Mouse (Mus musculus) kidney, embryonic 16.5 days (tissue): ENCODE measurements around the gene Vnn3. TPM values are rescaled to one million over a fixed set of nuclear protein-coding genes. Genes with fewer than 3 reads are reported as not detected.

ENCODE experiments used
- ATAC-seq: fragments of 200-750 bp; cut with Nextera tagmentation; 2 replicates; pipeline ENCODE4 v1.8.0; 2017; ENCODE audit warnings: moderate TSS enrichment; ENCODE audit not compliant: low FRiP score, low TSS enrichment
- H3K27ac ChIP-seq: fragments of 300-500 bp; sonication (generic); 2 replicates; pipeline ENCODE4 v1.5.1; 2014; ENCODE audit warnings: low read length
- H3K27me3 ChIP-seq: fragments of 300-500 bp; sonication (generic); 2 replicates; pipeline ENCODE4 v1.6.1; 2014; ENCODE audit warnings: low read length, control low read depth, mixed read lengths; ENCODE audit not compliant: insufficient read depth
- H3K36me3 ChIP-seq: fragments of 300-500 bp; sonication (generic); 2 replicates; pipeline ENCODE4 v1.6.1; 2014; ENCODE audit warnings: low read length, control low read depth, mixed read lengths; ENCODE audit not compliant: insufficient read depth
- H3K4me1 ChIP-seq: fragments of 300-500 bp; sonication (generic); 2 replicates; pipeline ENCODE4 v1.6.1; 2014; ENCODE audit warnings: low read length, control low read depth, mixed read lengths; ENCODE audit not compliant: insufficient read depth
- H3K4me2 ChIP-seq: fragments of 300-500 bp; sonication (generic); replicated peaks from 2 replicates; pipeline ENCODE4 v1.6.1; 2014; ENCODE audit warnings: low read depth, low read length
- H3K4me3 ChIP-seq: fragments of 300-500 bp; sonication (generic); 2 replicates; pipeline ENCODE4 v1.5.1; 2014; ENCODE audit warnings: mild to moderate bottlenecking, low read length
- H3K9ac ChIP-seq: fragments of 300-500 bp; sonication (generic); replicated peaks from 2 replicates; pipeline ENCODE4 v1.6.1; 2014; ENCODE audit warnings: low read length
- H3K9me3 ChIP-seq: fragments of 300-500 bp; sonication (generic); 2 replicates; pipeline ENCODE4 v1.6.1; 2016; ENCODE audit warnings: low read length, control low read depth
- WGBS: fragments of 180-500 bp; shearing (Covaris S2); extraction: QIAGEN DNeasy Blood & Tissue Kit; methylation state at CpG from one replicate; pipeline ENCODE4 v1.1.7; 2014; 5-methylcytosine and 5-hydroxymethylcytosine counted together
- polyA plus RNA-seq: library from polyadenylated mRNA; unstranded; fragments of >200 nt; fragmentation: Nextera tagmentation; extraction: Ambion mirVana; gene quantifications from 2 replicates; pipeline ENCODE4 v1.2.1, GENCODE M21; 2015

The Vnn3 gene
- polyA plus RNA-seq, 1 experiment from 2014 or later: 0.14 TPM

DNA sequence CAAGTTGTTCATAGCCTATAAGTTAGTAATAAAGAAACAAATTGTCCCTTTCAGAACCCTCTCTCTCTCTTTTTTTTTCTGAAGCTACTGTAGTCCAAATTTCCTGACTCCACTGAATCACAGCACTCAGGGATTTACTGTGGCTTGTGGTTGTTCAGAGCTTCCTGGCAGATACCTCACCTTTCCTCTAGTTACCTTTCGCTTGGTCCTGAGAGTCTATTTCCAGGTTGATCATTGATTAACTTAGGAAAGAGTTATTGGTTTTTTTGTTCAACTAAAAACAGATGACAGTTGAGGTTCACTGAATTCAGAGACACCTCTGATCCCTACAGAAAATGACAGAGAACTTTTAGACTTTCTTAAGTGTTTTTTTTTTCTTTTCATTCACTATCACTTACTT lies 33.6 kb downstream of the Vnn3 start:
- Histone ChIP-seq H3K4me3 (no peak overlapping the region), H3K4me2 (no peak overlapping the region), H3K9me3 (no peaks in the 10 kb centered on the region), H3K4me1 (no peaks in the 10 kb centered on the region), H3K9ac (no peak overlapping the region), H3K27me3 (no peaks in the 10 kb centered on the region), H3K36me3 (no peaks in the 10 kb centered on the region), H3K27ac (no peak overlapping the region)
- ATAC-seq: no peak
- WGBS: 79% methylated on average over 1 of the region's 1 CpGs

DNA sequence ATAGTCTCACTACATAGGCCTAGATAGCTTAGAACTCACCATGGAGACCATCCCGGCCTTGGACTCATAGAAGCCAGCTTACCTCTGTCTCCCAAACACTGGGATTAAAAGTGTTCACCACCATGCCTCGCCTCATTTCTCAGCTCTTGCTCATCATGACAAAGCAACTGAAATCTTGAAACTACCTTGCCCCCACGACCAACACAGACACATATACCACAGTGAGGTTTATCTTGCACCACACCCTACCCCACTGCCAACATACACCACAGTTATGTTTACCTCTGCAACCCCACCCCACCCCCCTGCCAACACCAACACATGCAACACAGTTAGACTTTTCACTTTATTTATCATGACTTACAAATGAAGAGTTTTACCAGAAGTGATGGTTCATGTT lies 34.8 kb downstream of the Vnn3 start:
- Histone ChIP-seq H3K4me3 (no peak overlapping the region), H3K9me3 (no peaks in the 10 kb centered on the region), H3K27me3 (no peaks in the 10 kb centered on the region), H3K27ac (no peak overlapping the region), H3K36me3 (no peaks in the 10 kb centered on the region), H3K4me1 (no peaks in the 10 kb centered on the region), H3K4me2 (no peak overlapping the region), H3K9ac (no peak overlapping the region)
- WGBS: 83% methylated on average over 3 of the region's 3 CpGs
- ATAC-seq: no peak

DNA sequence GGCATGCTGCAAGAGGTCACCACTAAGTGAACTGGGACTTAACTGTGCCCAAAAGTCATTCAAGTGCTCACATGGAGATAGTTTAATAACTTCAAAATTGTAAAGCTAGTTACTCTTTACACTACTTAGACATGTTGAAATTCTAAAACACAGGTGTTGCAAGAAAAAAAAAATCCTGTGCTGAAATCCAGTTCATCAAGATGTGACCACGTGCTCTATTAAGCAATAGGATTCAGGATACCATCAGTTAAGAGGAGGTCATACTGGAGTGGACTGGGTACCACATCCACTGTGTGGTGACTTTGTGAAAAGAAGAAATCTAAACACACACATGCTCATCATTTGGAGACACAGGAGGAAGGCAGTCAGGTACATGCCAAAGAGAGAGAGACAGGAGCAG lies 41.7 kb downstream of the Vnn3 start:
- Histone ChIP-seq H3K27me3 (no peaks in the 10 kb centered on the region), H3K9ac (no peak overlapping the region), H3K9me3 (no peaks in the 10 kb centered on the region), H3K4me2 (no peak overlapping the region), H3K4me1 (peaks cover 9% of the 10 kb centered on the region), H3K36me3 (no peaks in the 10 kb centered on the region), H3K27ac (no peak overlapping the region), H3K4me3 (no peak overlapping the region)
- WGBS: 87% methylated on average over 1 of the region's 1 CpGs
- no peak for ATAC-seq

DNA sequence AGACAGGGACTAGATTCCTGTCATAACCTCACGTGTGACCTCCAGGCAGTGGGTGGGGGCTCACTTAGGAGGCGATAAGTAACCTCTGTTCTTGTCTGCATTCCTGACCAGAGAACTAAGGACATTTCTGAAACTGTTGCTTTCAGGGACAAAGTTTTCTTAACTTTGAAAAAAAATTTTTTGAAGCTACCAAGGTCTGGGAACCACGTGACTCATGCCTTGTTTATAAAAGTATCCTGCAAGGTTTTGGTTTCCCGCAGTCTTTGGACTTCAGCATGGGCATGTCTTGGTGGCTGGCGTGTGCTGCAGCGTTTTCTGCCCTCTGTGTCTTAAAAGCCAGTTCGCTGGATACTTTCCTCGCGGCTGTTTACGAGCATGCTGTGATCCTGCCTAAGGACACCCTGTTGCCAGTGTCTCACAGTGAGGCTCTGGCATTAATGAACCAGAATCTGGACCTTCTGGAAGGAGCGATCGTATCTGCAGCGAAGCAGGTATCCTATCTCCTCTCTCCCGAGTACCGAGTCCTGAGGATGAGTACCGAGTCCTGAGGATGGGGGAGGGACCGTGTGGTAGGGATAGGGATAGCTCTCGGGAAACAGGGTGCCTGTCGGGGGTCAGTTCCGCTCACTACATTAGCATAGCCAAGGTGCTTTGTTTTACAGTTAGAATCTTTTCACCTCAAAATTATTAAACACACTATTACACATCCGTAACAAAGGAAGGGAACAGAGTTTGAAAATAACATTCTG lies 43.5 kb downstream of the Vnn3 start, which contains the start of gene Vnn1:
Vnn1 (plus strand) TSS at position 88 of the 749 bp plus-strand sequence.
- Histone ChIP-seq H3K4me2 (peak within 1 kb of the TSS; percentile 58), H3K4me1 (peaks cover 9% of the 10 kb centered on the region), H3K9me3 (no peaks in the 10 kb centered on the region), H3K27ac (no peak within 1 kb of the TSS), H3K4me3 (peak within 1 kb of the TSS; percentile 37), H3K9ac (peak within 1 kb of the TSS; percentile 63), H3K36me3 (no peaks in the 10 kb centered on the region), H3K27me3 (no peaks in the 10 kb centered on the region)
- 29% methylated on average over 21 of the region's 21 CpGs for WGBS
- no peak for ATAC-seq

DNA sequence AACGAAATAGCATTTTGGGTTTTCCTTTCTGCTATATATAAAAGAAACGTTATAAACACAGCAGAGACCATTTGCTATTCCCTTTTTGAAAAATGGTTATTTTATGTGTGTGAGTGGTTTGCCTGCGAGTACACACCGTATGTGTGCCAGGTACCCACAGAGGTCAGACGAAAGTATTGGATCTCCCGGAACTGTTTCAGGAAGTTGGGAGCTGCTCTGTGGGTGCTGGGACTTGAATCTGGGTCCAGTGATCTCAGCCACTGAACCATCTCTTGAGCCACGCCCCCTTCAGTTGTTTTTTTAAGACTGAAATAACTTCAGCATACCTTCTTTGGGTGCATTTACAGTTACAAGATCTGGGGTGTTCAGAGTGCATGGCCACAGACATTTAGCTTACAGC lies 44.1 kb downstream of the Vnn3 start:
- no peaks in the 10 kb centered on the region for H3K36me3 ChIP-seq
- H3K9me3 ChIP-seq: no peaks in the 10 kb centered on the region
- H3K4me2 ChIP-seq: no peak overlapping the region
- H3K4me3 ChIP-seq: no peak overlapping the region
- no peak for ATAC-seq
- no peak overlapping the region for H3K9ac ChIP-seq
- no peaks in the 10 kb centered on the region for H3K27me3 ChIP-seq
- no peak overlapping the region for H3K27ac ChIP-seq
- WGBS: 78% methylated on average over 7 of the region's 7 CpGs
- peaks cover 9% of the 10 kb centered on the region for H3K4me1 ChIP-seq

DNA sequence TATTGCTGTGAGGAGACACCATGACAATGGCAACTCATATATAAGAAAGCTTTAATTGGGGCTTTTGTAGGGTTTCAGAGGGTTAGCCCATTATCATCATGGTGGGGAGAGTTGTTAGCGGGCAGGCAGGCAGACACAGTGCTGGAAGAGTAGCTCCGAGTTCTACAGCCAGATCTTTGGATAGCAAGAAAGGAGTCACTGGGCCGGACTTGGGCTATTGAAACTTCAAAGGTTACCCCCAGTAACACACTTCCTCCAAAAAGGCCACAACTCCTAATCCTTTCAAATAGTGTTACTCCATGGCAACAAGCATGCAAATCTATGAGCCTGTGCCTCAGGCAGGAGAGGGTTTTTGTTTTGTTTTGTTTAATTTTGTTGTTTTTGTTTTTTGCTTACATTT lies 49.9 kb downstream of the Vnn3 start:
- Histone ChIP-seq H3K9me3 (no peaks in the 10 kb centered on the region), H3K4me2 (no peak overlapping the region), H3K4me3 (no peak overlapping the region), H3K27me3 (no peaks in the 10 kb centered on the region), H3K27ac (no peak overlapping the region), H3K36me3 (no peaks in the 10 kb centered on the region), H3K9ac (no peak overlapping the region), H3K4me1 (no peaks in the 10 kb centered on the region)
- 84% methylated on average over 3 of the region's 3 CpGs for WGBS
- ATAC-seq: no peak

DNA sequence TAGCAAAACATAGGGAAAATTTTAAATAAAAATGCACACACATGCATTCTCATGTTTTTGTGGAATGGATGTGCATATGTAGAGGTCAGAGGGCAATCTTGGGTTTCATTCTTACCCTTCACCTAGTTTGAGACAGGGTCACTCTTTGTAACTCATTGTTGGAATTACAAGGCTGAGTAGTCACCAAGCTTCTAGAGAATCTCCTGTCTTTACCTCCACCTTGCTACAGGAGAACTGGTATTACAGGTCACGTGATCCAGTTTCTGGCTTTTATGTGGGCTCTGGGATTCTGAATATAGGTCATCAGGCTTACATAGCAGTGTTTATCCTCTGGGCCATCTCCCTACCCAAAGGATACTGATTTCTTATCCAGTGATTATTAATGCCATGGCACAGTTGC lies 54.4 kb downstream of the Vnn3 start:
- Histone ChIP-seq H3K4me1 (no peaks in the 10 kb centered on the region), H3K4me2 (no peak overlapping the region), H3K9me3 (no peaks in the 10 kb centered on the region), H3K36me3 (no peaks in the 10 kb centered on the region), H3K27me3 (no peaks in the 10 kb centered on the region), H3K4me3 (no peak overlapping the region), H3K9ac (no peak overlapping the region), H3K27ac (no peak overlapping the region)
- 79% methylated on average over 1 of the region's 1 CpGs for WGBS
- no peak for ATAC-seq

Other genes with a start within 250 kb of the Vnn3 start
- 128 and 147 TPM in 2 replicates for gene Rps12, start 64.2 kb upstream of the Vnn3 start, polyA plus RNA-seq
- gene Slc18b1, start 54.5 kb upstream of the Vnn3 start, polyA plus RNA-seq: 18.0 and 20.7 TPM in 2 replicates
- 4.2 and 4.5 TPM in 2 replicates for gene Vnn1, start 43.2 kb downstream of the Vnn3 start, polyA plus RNA-seq
- not detected in 2 replicates for gene Taar1, start 68.9 kb downstream of the Vnn3 start, polyA plus RNA-seq
- gene Taar2, start 87.1 kb downstream of the Vnn3 start, polyA plus RNA-seq: not detected in 2 replicates
- not detected in 2 replicates for gene Taar3, start 98.1 kb downstream of the Vnn3 start, polyA plus RNA-seq
- gene Taar4, start 109.0 kb downstream of the Vnn3 start, polyA plus RNA-seq: not detected in 2 replicates
- gene Taar5, start 119.2 kb downstream of the Vnn3 start, polyA plus RNA-seq: 0.26 TPM in 1 of 2 replicates, not detected in the other
- gene Taar6, start 134.2 kb downstream of the Vnn3 start, polyA plus RNA-seq: not detected in 2 replicates
- not detected in 2 replicates for gene Taar7a, start 142.0 kb downstream of the Vnn3 start, polyA plus RNA-seq
- gene Taar7b, start 148.5 kb downstream of the Vnn3 start, polyA plus RNA-seq: not detected in 2 replicates
- not detected in 2 replicates for gene Taar7d, start 175.8 kb downstream of the Vnn3 start, polyA plus RNA-seq
- not detected in 2 replicates for gene Taar7e, start 186.2 kb downstream of the Vnn3 start, polyA plus RNA-seq
- not detected in 2 replicates for gene Taar7f, start 198.0 kb downstream of the Vnn3 start, polyA plus RNA-seq
- gene Taar8a, start 225.0 kb downstream of the Vnn3 start, polyA plus RNA-seq: not detected in 2 replicates
- not detected in 2 replicates for gene Taar8b, start 240.8 kb downstream of the Vnn3 start, polyA plus RNA-seq